Mouse (Mus musculus): ENCODE measurements around the gene Slc16a13.

DNA sequence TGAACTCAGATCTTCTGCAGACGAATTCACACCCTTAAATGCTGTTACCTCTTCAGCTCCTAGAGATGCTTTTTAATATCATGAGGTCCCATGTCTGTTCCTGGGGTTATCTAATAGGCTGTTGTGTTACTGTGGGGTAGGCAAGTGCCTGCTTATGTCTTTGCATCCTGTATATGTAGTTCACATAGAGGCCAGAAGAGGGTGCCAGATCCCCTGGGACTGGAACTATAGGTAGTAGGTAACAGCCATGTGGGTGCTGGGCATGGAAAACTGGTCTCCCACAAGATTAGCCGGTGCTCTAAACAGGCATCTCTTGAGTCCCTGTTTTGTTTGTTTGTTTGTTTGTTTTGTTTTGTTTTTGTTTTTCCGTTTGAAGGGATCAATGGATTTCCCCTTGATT lies 49.0 kb downstream of the Slc16a13 start:
- no peak for TF ChIP-seq CTCF (IDR thresholded peaks at IDR 0.05; ENCODE audit: insufficient read depth, low read depth, low read length)
- no peak for TF ChIP-seq POLR2A (IDR thresholded peaks at IDR 0.05; ENCODE audit: insufficient read depth, low read depth, low read length)
